Mouse (Mus musculus): ENCODE results near the gene Reep1. TPM values are rescaled to one million over a fixed set of nuclear protein-coding genes. Genes with fewer than 3 reads are reported as not detected.

Reep1 gene
- polyA plus RNA-seq, 1 experiment from 2014 or later, result 285 TPM

DNA sequence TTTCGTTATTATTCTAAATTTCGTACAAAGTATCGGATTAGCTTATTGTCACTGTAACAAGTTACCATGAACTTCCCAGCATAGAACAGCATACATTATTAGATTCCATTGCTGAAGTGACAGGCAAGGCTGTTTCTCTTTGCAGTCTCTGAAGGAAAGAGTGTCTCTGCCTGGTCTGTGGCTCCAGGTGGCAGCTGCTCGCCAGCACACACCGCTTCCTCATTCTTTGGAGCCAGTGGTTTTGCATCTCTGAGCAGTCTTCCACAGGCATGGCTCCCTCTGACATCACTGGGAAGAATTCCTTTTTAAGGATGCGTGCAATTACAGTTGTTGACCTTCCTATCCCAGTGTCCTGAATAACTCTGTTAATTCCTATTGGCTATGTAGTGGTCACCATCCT lies 52.7 kb downstream of the Reep1 start:
- peaks cover 55% of the 10 kb centered on the region for H3K36me3 ChIP-seq
- no peak for ATAC-seq (ENCODE audit: low FRiP score)
- H3K27ac ChIP-seq (replicated peaks), result no peak overlapping the region
- H3K4me2 ChIP-seq, result no peak overlapping the region
- H3K4me1 ChIP-seq, result peaks cover 10% of the 10 kb centered on the region
- no peak overlapping the region for H3K9ac ChIP-seq (replicated peaks)
- WGBS, result 90% methylated on average over 6 of the region's 6 CpGs
- no peak overlapping the region for H3K4me3 ChIP-seq (replicated peaks)
- no peaks in the 10 kb centered on the region for H3K9me3 ChIP-seq (replicated peaks)
- H3K27me3 ChIP-seq (replicated peaks), result no peaks in the 10 kb centered on the region

DNA sequence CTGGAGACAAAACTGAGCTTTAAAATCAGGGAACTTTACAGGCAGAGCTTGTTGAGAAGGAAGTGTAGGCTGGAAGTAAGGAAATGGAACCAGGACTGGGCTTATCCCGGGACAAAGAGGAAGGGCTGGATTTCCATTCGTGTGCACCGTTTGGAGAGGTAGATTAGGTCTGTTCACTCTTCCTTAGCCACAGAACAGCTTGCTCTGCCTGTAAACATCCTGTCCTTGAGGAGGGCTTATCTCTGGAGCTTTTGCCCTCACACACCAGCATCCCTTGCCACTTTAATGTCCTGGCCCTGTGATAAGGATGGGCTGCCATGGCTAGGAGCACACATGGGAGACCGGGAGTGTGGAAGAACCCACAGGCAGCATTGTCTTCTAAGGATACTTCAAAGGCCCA lies 60.4 kb downstream of the Reep1 start:
- Histone ChIP-seq H3K36me3 (peaks cover 59% of the 10 kb centered on the region), H3K27ac (replicated peaks) (no peak overlapping the region), H3K9me3 (replicated peaks) (no peaks in the 10 kb centered on the region), H3K4me2 (no peak overlapping the region), H3K4me1 (no peaks in the 10 kb centered on the region), H3K4me3 (replicated peaks) (no peak overlapping the region), H3K27me3 (replicated peaks) (no peaks in the 10 kb centered on the region), H3K9ac (replicated peaks) (no peak overlapping the region)
- WGBS, result 88% methylated on average over 4 of the region's 4 CpGs
- no peak for ATAC-seq (ENCODE audit: low FRiP score)

DNA sequence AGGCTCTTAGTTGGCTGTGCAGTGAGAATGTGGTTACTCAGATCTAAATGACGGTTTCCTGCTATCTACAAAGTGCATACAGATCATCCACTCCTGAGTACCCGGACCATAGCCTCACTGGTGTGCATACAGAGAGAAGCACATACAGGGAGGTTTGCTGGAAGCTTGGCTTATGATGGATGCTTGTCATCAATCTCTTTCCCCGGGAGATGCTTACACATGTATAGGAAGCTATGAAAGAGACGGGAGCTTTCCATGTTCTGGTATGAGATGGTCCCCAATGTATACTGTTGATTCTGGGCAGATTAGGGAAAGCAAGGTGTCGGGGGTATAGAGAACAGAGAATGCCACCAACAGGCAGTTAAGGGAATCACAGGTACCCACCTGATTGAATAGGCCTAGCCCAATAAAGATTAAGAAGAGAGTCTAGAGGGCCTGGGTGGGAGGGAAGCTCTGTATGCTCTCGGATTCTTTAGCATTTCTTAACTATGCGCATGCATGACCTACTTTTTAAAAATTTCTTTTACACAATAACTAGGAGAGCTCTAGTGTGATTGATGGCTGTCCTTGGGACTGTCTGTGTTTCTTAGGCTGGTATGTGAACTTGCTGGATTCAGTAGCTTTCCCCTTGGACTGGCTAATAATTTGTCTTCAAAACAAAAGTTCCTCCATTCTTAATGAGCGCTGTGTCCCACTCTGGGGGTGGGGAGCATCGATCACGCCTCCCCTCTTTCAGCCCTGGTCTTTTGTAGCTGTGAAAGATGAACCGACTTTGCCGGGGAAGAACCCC lies 62.7 kb downstream of the Reep1 start:
- H3K27me3 ChIP-seq (replicated peaks), result no peaks in the 10 kb centered on the region
- H3K9me3 ChIP-seq (replicated peaks), result no peaks in the 10 kb centered on the region
- H3K4me3 ChIP-seq (replicated peaks), result no peak overlapping the region
- peaks cover 57% of the 10 kb centered on the region for H3K36me3 ChIP-seq
- H3K4me1 ChIP-seq, result no peaks in the 10 kb centered on the region
- ATAC-seq (ENCODE audit: low FRiP score), result no peak
- 75% methylated on average over 12 of the region's 12 CpGs for WGBS
- no peak overlapping the region for H3K9ac ChIP-seq (replicated peaks)
- H3K27ac ChIP-seq (replicated peaks), result no peak overlapping the region
- H3K4me2 ChIP-seq, result no peak overlapping the region

DNA sequence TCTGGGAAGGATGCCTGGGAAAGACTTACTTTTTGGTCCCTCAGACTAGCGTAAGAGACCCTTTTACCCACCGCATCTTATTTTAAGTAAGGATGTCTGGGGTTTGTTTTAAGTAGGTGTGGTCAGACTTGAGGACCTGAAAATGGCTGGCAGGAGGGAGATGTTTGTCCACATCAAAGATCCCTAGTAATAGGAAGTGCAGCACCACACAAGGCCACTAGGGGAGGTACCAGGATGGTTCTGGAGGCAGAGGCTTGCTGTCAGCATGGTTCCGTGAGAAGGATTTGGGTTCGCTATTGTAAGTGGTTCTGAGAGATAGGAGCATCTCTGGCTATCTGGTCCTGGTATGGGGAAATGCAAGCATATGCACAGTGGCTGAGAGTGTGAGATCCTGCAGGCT lies 63.5 kb downstream of the Reep1 start:
- Histone ChIP-seq H3K9ac (replicated peaks) (no peak overlapping the region), H3K36me3 (peaks cover 61% of the 10 kb centered on the region), H3K4me1 (no peaks in the 10 kb centered on the region), H3K4me2 (no peak overlapping the region), H3K27me3 (replicated peaks) (no peaks in the 10 kb centered on the region), H3K27ac (replicated peaks) (no peak overlapping the region), H3K4me3 (replicated peaks) (no peak overlapping the region), H3K9me3 (replicated peaks) (no peaks in the 10 kb centered on the region)
- no peak for ATAC-seq (ENCODE audit: low FRiP score)
- WGBS, result 98% methylated on average over 4 of the region's 4 CpGs

DNA sequence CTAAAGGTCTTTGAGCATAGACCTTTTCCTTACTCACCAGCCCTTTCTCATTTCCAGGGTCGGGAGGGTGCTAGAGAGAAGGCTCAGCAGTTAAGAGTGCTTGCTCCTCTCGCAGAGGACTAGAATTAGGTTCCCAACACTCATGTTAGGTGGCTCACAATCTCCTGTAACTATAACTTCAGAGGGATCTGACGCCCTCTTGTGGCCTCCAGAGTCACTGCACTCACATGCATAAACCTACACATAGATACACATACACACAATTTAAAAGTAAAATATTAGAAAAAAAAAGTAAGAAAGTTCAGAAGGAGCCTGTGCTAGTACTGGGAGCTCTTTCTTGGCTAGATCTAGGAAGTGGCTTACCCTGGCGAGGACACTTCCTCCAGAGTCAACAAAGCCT lies 63.9 kb downstream of the Reep1 start:
- WGBS, result 95% methylated on average over 4 of the region's 4 CpGs
- Histone ChIP-seq H3K27ac (replicated peaks) (no peak overlapping the region), H3K9ac (replicated peaks) (no peak overlapping the region), H3K27me3 (replicated peaks) (no peaks in the 10 kb centered on the region), H3K4me2 (no peak overlapping the region), H3K36me3 (peaks cover 59% of the 10 kb centered on the region), H3K4me3 (replicated peaks) (no peak overlapping the region), H3K9me3 (replicated peaks) (no peaks in the 10 kb centered on the region), H3K4me1 (no peaks in the 10 kb centered on the region)
- no peak for ATAC-seq (ENCODE audit: low FRiP score)

DNA sequence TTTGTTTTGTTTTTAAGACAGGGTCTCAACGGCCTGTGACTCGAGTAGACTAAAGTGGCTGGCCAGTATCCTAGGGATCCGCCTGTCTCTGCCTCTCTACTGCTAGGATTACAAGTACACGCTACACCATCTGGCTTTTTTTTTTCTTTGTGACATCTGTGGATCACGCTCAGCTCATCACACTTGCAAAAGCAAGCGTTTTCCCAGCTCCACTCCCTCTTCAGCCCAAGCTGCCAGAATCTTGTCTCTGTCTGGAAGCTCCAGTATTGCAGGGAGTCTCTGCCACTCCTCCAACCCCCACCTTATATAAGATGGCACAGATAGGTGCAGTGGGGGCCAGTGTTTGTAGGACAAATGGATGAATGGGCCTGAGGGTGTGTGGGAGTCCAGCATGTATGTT lies 64.8 kb downstream of the Reep1 start:
- Histone ChIP-seq H3K36me3 (peaks cover 51% of the 10 kb centered on the region), H3K4me3 (replicated peaks) (no peak overlapping the region), H3K4me1 (no peaks in the 10 kb centered on the region), H3K4me2 (no peak overlapping the region), H3K27ac (replicated peaks) (no peak overlapping the region), H3K27me3 (replicated peaks) (no peaks in the 10 kb centered on the region), H3K9ac (replicated peaks) (no peak overlapping the region), H3K9me3 (replicated peaks) (no peaks in the 10 kb centered on the region)
- no peak for ATAC-seq (ENCODE audit: low FRiP score)
- WGBS, result 79% methylated on average over 6 of the region's 6 CpGs

DNA sequence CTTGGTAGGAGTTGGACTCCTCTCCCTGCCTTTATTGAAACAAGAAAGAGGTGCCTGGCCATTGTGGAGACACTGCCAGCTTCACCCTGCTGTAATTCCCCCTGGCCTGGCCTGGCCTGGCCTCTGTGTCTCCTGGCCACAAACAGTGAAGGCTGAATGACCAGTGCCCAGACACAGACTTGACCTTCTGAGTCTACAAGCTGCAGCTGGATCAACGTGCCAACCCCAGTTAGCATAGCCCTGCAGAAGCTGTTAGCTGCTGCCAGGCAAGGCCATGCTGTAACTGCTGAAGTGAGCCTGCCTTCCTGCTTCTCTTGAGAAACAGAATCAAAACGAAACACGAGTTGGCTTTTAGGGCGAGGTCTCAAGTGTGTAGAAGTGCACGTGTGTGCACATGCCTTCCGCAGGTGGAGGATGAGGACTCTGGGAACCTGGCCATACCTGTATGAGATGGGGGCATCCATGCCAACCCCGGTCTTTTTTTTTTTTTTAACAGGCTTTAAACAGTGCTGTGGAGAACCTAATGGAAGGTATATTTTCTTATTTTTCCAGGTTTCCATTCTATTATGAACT lies 65.4 kb downstream of the Reep1 start:
- Histone ChIP-seq H3K9me3 (replicated peaks) (no peaks in the 10 kb centered on the region), H3K27me3 (replicated peaks) (no peaks in the 10 kb centered on the region), H3K36me3 (peaks cover 52% of the 10 kb centered on the region)

DNA sequence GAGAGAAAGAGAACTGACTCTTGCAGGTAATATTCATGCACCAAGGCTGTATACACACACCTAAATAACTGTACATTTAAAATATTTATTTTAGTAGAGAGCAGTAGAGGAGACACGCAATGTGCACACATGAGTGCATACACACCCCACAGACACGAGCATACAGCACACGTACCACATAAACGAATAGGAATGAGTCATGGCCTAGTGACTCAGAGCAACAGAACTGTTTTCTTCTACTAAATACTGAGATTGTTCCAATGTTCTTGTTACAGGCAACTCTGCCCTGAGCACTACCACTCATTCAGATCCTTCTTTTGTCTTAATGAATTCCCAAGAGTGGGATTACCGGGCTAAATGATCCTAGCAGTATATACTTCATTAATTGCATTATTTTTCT lies 70.7 kb downstream of the Reep1 start:
- Histone ChIP-seq H3K4me3 (replicated peaks) (no peak overlapping the region), H3K36me3 (peaks cover 70% of the 10 kb centered on the region), H3K9me3 (replicated peaks) (no peaks in the 10 kb centered on the region), H3K9ac (replicated peaks) (no peak overlapping the region), H3K4me2 (no peak overlapping the region), H3K4me1 (no peaks in the 10 kb centered on the region), H3K27ac (replicated peaks) (no peak overlapping the region), H3K27me3 (replicated peaks) (no peaks in the 10 kb centered on the region)
- ATAC-seq (ENCODE audit: low FRiP score), result no peak
- 80% methylated on average over 5 of the region's 5 CpGs for WGBS

More for the DNA sequence above, 65.4 kb downstream of the Reep1 start:
- Histone ChIP-seq H3K4me2 (no peak overlapping the region), H3K9ac (replicated peaks) (no peak overlapping the region), H3K4me3 (replicated peaks) (no peak overlapping the region), H3K27ac (replicated peaks) (no peak overlapping the region), H3K4me1 (no peaks in the 10 kb centered on the region)
- WGBS, result 93% methylated on average over 7 of the region's 7 CpGs
- no peak for ATAC-seq (ENCODE audit: low FRiP score)

DNA sequence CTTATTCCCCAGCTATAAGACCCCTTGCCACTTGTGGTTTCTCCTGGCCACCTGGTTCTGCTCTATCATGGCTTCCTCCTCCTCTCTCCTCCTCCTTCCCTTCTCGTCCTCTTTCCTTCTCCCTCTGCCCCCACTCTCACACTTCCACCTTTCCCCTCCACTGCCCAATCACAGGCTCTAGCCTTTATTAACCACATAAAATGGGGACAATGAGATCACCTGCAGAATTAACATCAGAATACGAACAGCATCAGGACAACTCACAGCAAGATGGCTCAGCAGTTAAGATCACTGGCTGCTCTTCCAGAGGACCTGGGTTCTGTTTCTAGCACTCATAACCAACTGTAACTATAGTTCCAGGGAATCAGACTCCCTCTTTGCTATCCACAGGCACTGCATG lies 72.5 kb downstream of the Reep1 start:
- peaks cover 68% of the 10 kb centered on the region for H3K36me3 ChIP-seq
- no peak for ATAC-seq (ENCODE audit: low FRiP score)

DNA sequence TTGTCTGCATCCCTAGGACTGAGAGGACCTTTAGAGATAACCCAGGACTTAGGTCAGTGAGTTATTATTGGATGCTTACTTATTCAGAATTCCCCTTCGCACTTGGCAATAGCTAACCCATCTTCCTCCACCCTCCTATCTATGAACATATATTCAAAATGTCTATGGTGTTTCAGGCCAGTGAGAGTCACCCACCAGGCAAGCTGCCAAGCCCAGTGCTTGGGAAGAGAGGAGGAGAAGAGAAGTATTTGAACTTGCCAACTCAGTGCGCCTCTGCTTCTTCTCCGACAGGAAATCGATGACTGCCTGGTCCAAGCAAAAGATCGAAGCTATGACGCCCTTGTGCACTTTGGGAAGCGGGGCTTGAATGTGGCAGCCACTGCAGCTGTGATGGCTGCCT lies 73.1 kb downstream of the Reep1 start:
- Histone ChIP-seq H3K27ac (replicated peaks) (no peak overlapping the region), H3K4me2 (no peak overlapping the region), H3K4me1 (no peaks in the 10 kb centered on the region), H3K9me3 (replicated peaks) (no peaks in the 10 kb centered on the region), H3K9ac (replicated peaks) (no peak overlapping the region), H3K4me3 (replicated peaks) (no peak overlapping the region), H3K27me3 (replicated peaks) (no peaks in the 10 kb centered on the region), H3K36me3 (peaks cover 66% of the 10 kb centered on the region)
- 90% methylated on average over 7 of the region's 7 CpGs for WGBS
- no peak for ATAC-seq (ENCODE audit: low FRiP score)

More for the DNA sequence above, 72.5 kb downstream of the Reep1 start:
- Histone ChIP-seq H3K4me1 (no peaks in the 10 kb centered on the region), H3K27ac (replicated peaks) (no peak overlapping the region), H3K9ac (replicated peaks) (no peak overlapping the region), H3K9me3 (replicated peaks) (no peaks in the 10 kb centered on the region), H3K27me3 (replicated peaks) (no peaks in the 10 kb centered on the region), H3K4me3 (replicated peaks) (no peak overlapping the region), H3K4me2 (no peak overlapping the region)
- WGBS, result 67% methylated on average over 2 of the region's 2 CpGs

DNA sequence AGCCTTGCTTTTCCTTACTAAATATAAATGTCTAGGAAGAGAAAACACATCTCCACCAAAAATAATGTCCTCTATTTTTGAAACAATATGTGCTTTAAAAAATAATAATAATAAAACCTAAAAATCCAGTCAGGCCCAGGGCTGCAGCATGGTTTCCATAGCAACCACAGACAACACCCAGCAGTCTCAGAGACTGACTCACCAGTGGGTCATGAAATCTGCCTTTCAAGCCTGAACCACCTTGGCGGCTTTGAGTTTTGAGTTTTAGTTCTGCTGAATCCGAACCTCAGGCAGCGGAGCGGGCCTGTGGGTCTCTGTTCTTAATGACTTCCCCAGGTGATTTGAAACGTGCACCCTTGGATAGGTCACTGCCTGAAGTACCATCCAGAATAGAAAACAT lies 75.8 kb downstream of the Reep1 start:
- Histone ChIP-seq H3K27me3 (replicated peaks) (no peaks in the 10 kb centered on the region), H3K27ac (replicated peaks) (no peak overlapping the region), H3K9ac (replicated peaks) (no peak overlapping the region), H3K9me3 (replicated peaks) (no peaks in the 10 kb centered on the region), H3K36me3 (peaks cover 66% of the 10 kb centered on the region), H3K4me2 (no peak overlapping the region), H3K4me1 (no peaks in the 10 kb centered on the region), H3K4me3 (replicated peaks) (no peak overlapping the region)
- ATAC-seq (ENCODE audit: low FRiP score), result no peak
- 89% methylated on average over 5 of the region's 5 CpGs for WGBS

DNA sequence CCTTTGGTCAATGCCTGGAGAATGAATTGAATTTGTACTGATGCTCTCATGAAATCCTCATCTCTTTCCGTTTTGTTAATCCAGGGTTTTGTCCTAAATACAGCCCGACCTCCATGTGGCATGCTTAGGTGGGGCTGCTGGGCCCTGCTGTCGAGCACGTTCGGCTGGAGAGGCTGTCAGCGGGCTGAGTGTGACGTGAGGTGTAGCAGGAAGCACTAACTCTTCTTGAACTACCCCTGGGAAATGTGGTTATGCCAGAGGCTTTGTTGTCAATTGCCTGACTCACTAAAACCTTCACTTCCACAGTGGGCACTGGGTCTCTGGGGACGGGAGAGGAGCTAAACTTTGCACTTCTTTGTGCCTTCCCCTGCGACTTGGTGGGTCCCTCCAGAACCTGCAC lies 81.0 kb downstream of the Reep1 start:
- no peaks in the 10 kb centered on the region for H3K9me3 ChIP-seq (replicated peaks)
- no peaks in the 10 kb centered on the region for H3K27me3 ChIP-seq (replicated peaks)
- no peak overlapping the region for H3K27ac ChIP-seq (replicated peaks)
- H3K4me3 ChIP-seq (replicated peaks), result no peak overlapping the region
- ATAC-seq (ENCODE audit: low FRiP score), result no peak
- no peak overlapping the region for H3K4me2 ChIP-seq
- peaks cover 34% of the 10 kb centered on the region for H3K36me3 ChIP-seq
- no peak overlapping the region for H3K9ac ChIP-seq (replicated peaks)
- WGBS, result 85% methylated on average over 9 of the region's 9 CpGs
- H3K4me1 ChIP-seq, result no peaks in the 10 kb centered on the region

Data from neural tube, embryonic 15.5 days (tissue).